Mouse (Mus musculus) embryonic facial prominence, embryonic 12.5 days (tissue): ENCODE results near the gene Ano8. TPM values are rescaled to one million over a fixed set of nuclear protein-coding genes. Genes with fewer than 3 reads are reported as not detected.

Experiments
- ATAC-seq: fragments of 200-750 bp; cut with Nextera tagmentation; 2 replicates; pipeline ENCODE4 v1.8.0; 2017; ENCODE audit not compliant: insufficient number of reproducible peaks, insufficient read depth, low FRiP score, low TSS enrichment
- H3K27ac ChIP-seq: fragments of 300-500 bp; sonication (generic); 2 replicates; pipeline ENCODE4 v1.5.1; 2016; ENCODE audit warnings: mild to moderate bottlenecking
- H3K27me3 ChIP-seq: fragments of 300-500 bp; sonication (generic); 2 replicates; pipeline ENCODE4 v1.6.1; 2016; ENCODE audit warnings: mild to moderate bottlenecking, moderate library complexity
- H3K36me3 ChIP-seq: fragments of 300-500 bp; sonication (generic); 2 replicates; pipeline ENCODE4 v1.6.1; 2016; ENCODE audit warnings: mild to moderate bottlenecking
- H3K4me1 ChIP-seq: fragments of 300-500 bp; sonication (generic); 2 replicates; pipeline ENCODE4 v1.6.1; 2016
- H3K4me2 ChIP-seq: fragments of 300-500 bp; sonication (generic); replicated peaks from 2 replicates; pipeline ENCODE4 v1.6.1; 2016; ENCODE audit warnings: mild to moderate bottlenecking, moderate library complexity
- H3K4me3 ChIP-seq: fragments of 300-500 bp; sonication (generic); 2 replicates; pipeline ENCODE4 v1.5.1; 2016; ENCODE audit warnings: mild to moderate bottlenecking
- H3K9ac ChIP-seq: fragments of 300-500 bp; sonication (generic); 2 replicates; pipeline ENCODE4 v1.6.1; 2016; ENCODE audit warnings: mild to moderate bottlenecking, moderate library complexity
- H3K9me3 ChIP-seq: fragments of 300-500 bp; sonication (generic); 2 replicates; pipeline ENCODE4 v1.6.1; 2016; ENCODE audit warnings: mild to moderate bottlenecking, moderate library complexity
- WGBS: fragments of 180-500 bp; shearing (Covaris S2); methylation state at CpG from one replicate; pipeline ENCODE4 v1.1.7; 2016; 5-methylcytosine and 5-hydroxymethylcytosine counted together
- polyA plus RNA-seq: library from polyadenylated mRNA; unstranded; fragments of >200 nt; fragmentation: Nextera tagmentation; extraction: Ambion mirVana; gene quantifications from 2 replicates; pipeline ENCODE4 v1.2.1, GENCODE M21; 2016

Gene Ano8
- polyA plus RNA-seq, 1 experiment from 2014 or later, result 9.6 TPM

- H3K27ac ChIP-seq, result no peak overlapping the region
- H3K9ac ChIP-seq, result no peak overlapping the region
- WGBS, result 82% methylated on average over 1 of the region's 1 CpGs
- no peak for ATAC-seq
- no peaks in the 10 kb centered on the region for H3K27me3 ChIP-seq
- peaks cover 15% of the 10 kb centered on the region for H3K36me3 ChIP-seq
- H3K4me2 ChIP-seq, result no peak overlapping the region
- H3K4me1 ChIP-seq, result peaks cover 26% of the 10 kb centered on the region
- no peaks in the 10 kb centered on the region for H3K9me3 ChIP-seq
- H3K4me3 ChIP-seq, result no peak overlapping the region
Measured at GRCm38 (mm10) chr8:71497077-71497645, 11.4 kb upstream of the Ano8 start.

- WGBS, result 19% methylated on average over 11 of the region's 11 CpGs
Measured at GRCm38 (mm10) chr8:71496481-71496880, 10.7 kb upstream of the Ano8 start.

GRCm38 (mm10) chr8:71495811-71496210 lies 10.0 kb upstream of the Ano8 start:
- Histone ChIP-seq H3K36me3 (peaks cover 25% of the 10 kb centered on the region), H3K9ac (no peak overlapping the region), H3K4me3 (no peak overlapping the region), H3K9me3 (no peaks in the 10 kb centered on the region), H3K4me1 (peaks cover 26% of the 10 kb centered on the region), H3K4me2 (no peak overlapping the region), H3K27me3 (no peaks in the 10 kb centered on the region), H3K27ac (no peak overlapping the region)
- ATAC-seq, result no peak
- 91% methylated on average over 5 of the region's 5 CpGs for WGBS

More at GRCm38 (mm10) chr8:71496481-71496880, 10.7 kb upstream of the Ano8 start:
- H3K4me2 ChIP-seq, result no peak overlapping the region
- H3K36me3 ChIP-seq, result peaks cover 20% of the 10 kb centered on the region
- no peaks in the 10 kb centered on the region for H3K27me3 ChIP-seq
- ATAC-seq, result no peak
- no peaks in the 10 kb centered on the region for H3K9me3 ChIP-seq
- peak overlapping the region; percentile 4; the same call in 1 of the 2 replicates for H3K9ac ChIP-seq
- H3K27ac ChIP-seq, result 0 out of 2 replicates have a peak overlapping the region, but pooled peaks have one; percentile 23
- H3K4me3 ChIP-seq, result no peak overlapping the region
- H3K4me1 ChIP-seq, result peaks cover 26% of the 10 kb centered on the region

GRCm38 (mm10) chr8:71495039-71495438 lies 9.3 kb upstream of the Ano8 start:
- no peak overlapping the region for H3K4me3 ChIP-seq
- no peak overlapping the region for H3K9ac ChIP-seq
- H3K36me3 ChIP-seq, result peaks cover 33% of the 10 kb centered on the region
- H3K4me1 ChIP-seq, result peaks cover 26% of the 10 kb centered on the region
- 26% methylated on average over 16 of the region's 16 CpGs for WGBS
- no peaks in the 10 kb centered on the region for H3K9me3 ChIP-seq
- no peaks in the 10 kb centered on the region for H3K27me3 ChIP-seq
- H3K4me2 ChIP-seq, result no peak overlapping the region
- 0 out of 2 replicates have a peak, but pooled peaks have one; percentile 47 for ATAC-seq
- no peak overlapping the region for H3K27ac ChIP-seq

GRCm38 (mm10) chr8:71488454-71488853 lies 2.7 kb upstream of the Ano8 start:
- Histone ChIP-seq H3K9ac (peak overlapping the region; percentile 79), H3K27me3 (no peaks in the 10 kb centered on the region), H3K9me3 (no peaks in the 10 kb centered on the region), H3K4me1 (peaks cover 25% of the 10 kb centered on the region), H3K27ac (peak overlapping the region; percentile 94), H3K36me3 (peaks cover 34% of the 10 kb centered on the region), H3K4me3 (peak overlapping the region; percentile 84), H3K4me2 (peak overlapping the region; percentile 99)
- ATAC-seq, result peak; percentile 83
- under 1% methylated on average over 22 of the region's 22 CpGs for WGBS

- under 1% methylated on average over 33 of the region's 33 CpGs for WGBS
- Histone ChIP-seq H3K4me3 (peak within 1 kb of the TSS; percentile 84), H3K4me2 (peak within 1 kb of the TSS; percentile 99), H3K27ac (peak within 1 kb of the TSS; percentile 94), H3K27me3 (no peaks in the 10 kb centered on the region), H3K9ac (peak within 1 kb of the TSS; percentile 79), H3K36me3 (peaks cover 38% of the 10 kb centered on the region), H3K4me1 (peaks cover 25% of the 10 kb centered on the region), H3K9me3 (no peaks in the 10 kb centered on the region)
- peak; percentile 16; the same call in 1 of the 2 replicates for ATAC-seq
Measured at GRCm38 (mm10) chr8:71487691-71488445, 2.1 kb upstream of the Ano8 start, which contains the start of gene Gtpbp3. Gene Gtpbp3 (plus strand): TSS chr8:71488103.

- no peak overlapping the region for H3K9ac ChIP-seq
- 0 out of 2 replicates have a peak overlapping the region, but pooled peaks have one; percentile 26 for H3K27ac ChIP-seq
- no peaks in the 10 kb centered on the region for H3K27me3 ChIP-seq
- no peaks in the 10 kb centered on the region for H3K9me3 ChIP-seq
- peaks cover 38% of the 10 kb centered on the region for H3K36me3 ChIP-seq
- peak overlapping the region; percentile 74 for H3K4me3 ChIP-seq
- ATAC-seq, result no peak
- WGBS, result 17% methylated on average over 7 of the region's 7 CpGs
- peak overlapping the region; percentile 84 for H3K4me2 ChIP-seq
- peaks cover 25% of the 10 kb centered on the region for H3K4me1 ChIP-seq
Measured at GRCm38 (mm10) chr8:71486136-71486529, 370 bp upstream of the Ano8 start.

- Histone ChIP-seq H3K27me3 (no peaks in the 10 kb centered on the region), H3K27ac (no peak overlapping the region), H3K9me3 (no peaks in the 10 kb centered on the region), H3K4me1 (peaks cover 22% of the 10 kb centered on the region), H3K9ac (no peak overlapping the region; the same call in 1 of the 2 replicates), H3K4me3 (peak overlapping the region; percentile 74), H3K4me2 (peak overlapping the region; percentile 84), H3K36me3 (peaks cover 41% of the 10 kb centered on the region)
- ATAC-seq, result no peak
- 95% methylated on average over 19 of the region's 19 CpGs for WGBS
Measured at GRCm38 (mm10) chr8:71484736-71485135, 1.0 kb downstream of the Ano8 start.

- no peaks in the 10 kb centered on the region for H3K9me3 ChIP-seq
- no peak for ATAC-seq
- no peaks in the 10 kb centered on the region for H3K27me3 ChIP-seq
- no peak overlapping the region for H3K4me2 ChIP-seq
- no peak overlapping the region for H3K4me3 ChIP-seq
- H3K9ac ChIP-seq, result no peak overlapping the region
- no peak overlapping the region for H3K27ac ChIP-seq
- WGBS, result 48% methylated on average over 8 of the region's 8 CpGs
- peaks cover 14% of the 10 kb centered on the region for H3K4me1 ChIP-seq
- H3K36me3 ChIP-seq, result peaks cover 47% of the 10 kb centered on the region
Measured at GRCm38 (mm10) chr8:71483932-71484331, 1.8 kb downstream of the Ano8 start.

- WGBS, result 86% methylated on average over 11 of the region's 11 CpGs
- Histone ChIP-seq H3K27ac (no peak overlapping the region), H3K27me3 (no peaks in the 10 kb centered on the region), H3K9ac (no peak overlapping the region), H3K4me2 (no peak overlapping the region), H3K4me3 (no peak overlapping the region), H3K36me3 (peaks cover 64% of the 10 kb centered on the region), H3K4me1 (peaks cover 18% of the 10 kb centered on the region), H3K9me3 (no peaks in the 10 kb centered on the region)
- no peak for ATAC-seq
Measured at GRCm38 (mm10) chr8:71478943-71479342, 6.8 kb downstream of the Ano8 start.

- Histone ChIP-seq H3K4me1 (peaks cover 18% of the 10 kb centered on the region), H3K4me2 (peak overlapping the region; percentile 91), H3K9ac (peak overlapping the region; percentile 74), H3K27me3 (no peaks in the 10 kb centered on the region), H3K9me3 (no peaks in the 10 kb centered on the region), H3K36me3 (peaks cover 66% of the 10 kb centered on the region), H3K4me3 (peak overlapping the region; percentile 60), H3K27ac (peak overlapping the region; percentile 85; the same call in 1 of the 2 replicates)
- no peak for ATAC-seq
- WGBS, result 40% methylated on average over 14 of the region's 14 CpGs
Measured at GRCm38 (mm10) chr8:71477196-71477845, 8.4 kb downstream of the Ano8 start.
